Mouse (Mus musculus): Measurements from ENCODE around the gene Gm17349. TPM values are rescaled to one million over a fixed set of nuclear protein-coding genes. Genes with fewer than 3 reads are reported as not detected.
A peak's percentile ranks its signal among the peaks of the same experiment; 100 is the strongest.

The Gm17349 gene
- polyA plus RNA-seq, 1 experiment, result not detected

DNA sequence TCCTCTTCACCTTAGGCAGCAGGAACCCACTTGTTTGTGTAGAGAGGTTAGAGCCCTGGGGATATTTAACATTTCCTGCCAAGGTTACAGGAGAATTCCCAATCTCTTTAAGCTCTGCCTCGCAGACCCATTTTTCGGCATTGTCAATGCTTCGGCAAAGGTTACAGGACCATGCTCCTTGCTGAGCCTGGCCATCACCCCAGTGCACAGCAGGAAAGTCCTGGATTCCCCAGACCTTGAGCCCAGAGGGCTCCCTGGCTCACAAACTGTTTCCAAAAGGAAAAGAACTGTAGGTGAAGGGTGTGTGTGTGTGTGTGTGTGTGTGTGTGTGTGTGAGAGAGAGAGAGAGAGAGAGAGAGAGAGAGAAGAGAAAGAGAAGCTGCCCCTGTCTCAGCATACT is 30.4 kb downstream of the Gm17349 start:
- Histone ChIP-seq H3K4me1 (ENCODE audit: control insufficient read depth, insufficient read depth, low read length) (peaks cover 10% of the 10 kb centered on the region), H3K4me3 (ENCODE audit: control insufficient read depth, low read depth, low read length) (no peak overlapping the region), H3K27ac (ENCODE audit: control insufficient read depth, insufficient read depth, low read depth, low read length) (no peak overlapping the region), H3K27me3 (ENCODE audit: control insufficient read depth, insufficient read depth, low read length) (no peaks in the 10 kb centered on the region), H3K36me3 (ENCODE audit: control insufficient read depth, insufficient read depth, low read length) (no peaks in the 10 kb centered on the region)
- TF ChIP-seq POLR2A (IDR thresholded peaks at IDR 0.05; ENCODE audit: control insufficient read depth, low read depth, low read length), result no peak
- TF ChIP-seq CTCF (IDR thresholded peaks at IDR 0.05; ENCODE audit: control insufficient read depth, insufficient read depth, insufficient replicate concordance, low read depth, low read length), result no peak

GRCm38 (mm10) chr15:99671783-99672182 is 33.5 kb downstream of the Gm17349 start:
- H3K4me1 ChIP-seq (ENCODE audit: control insufficient read depth, insufficient read depth, low read length), result peaks cover 10% of the 10 kb centered on the region
- TF ChIP-seq POLR2A (IDR thresholded peaks at IDR 0.05; ENCODE audit: control insufficient read depth, low read depth, low read length) (no peak), CTCF (IDR thresholded peaks at IDR 0.05; ENCODE audit: control insufficient read depth, insufficient read depth, insufficient replicate concordance, low read depth, low read length) (no peak)
- H3K4me3 ChIP-seq (ENCODE audit: control insufficient read depth, low read depth, low read length), result no peak overlapping the region
- H3K36me3 ChIP-seq (ENCODE audit: control insufficient read depth, insufficient read depth, low read length), result no peaks in the 10 kb centered on the region
- H3K27ac ChIP-seq (ENCODE audit: control insufficient read depth, insufficient read depth, low read depth, low read length), result no peak overlapping the region
- H3K27me3 ChIP-seq (ENCODE audit: control insufficient read depth, insufficient read depth, low read length), result no peaks in the 10 kb centered on the region

DNA sequence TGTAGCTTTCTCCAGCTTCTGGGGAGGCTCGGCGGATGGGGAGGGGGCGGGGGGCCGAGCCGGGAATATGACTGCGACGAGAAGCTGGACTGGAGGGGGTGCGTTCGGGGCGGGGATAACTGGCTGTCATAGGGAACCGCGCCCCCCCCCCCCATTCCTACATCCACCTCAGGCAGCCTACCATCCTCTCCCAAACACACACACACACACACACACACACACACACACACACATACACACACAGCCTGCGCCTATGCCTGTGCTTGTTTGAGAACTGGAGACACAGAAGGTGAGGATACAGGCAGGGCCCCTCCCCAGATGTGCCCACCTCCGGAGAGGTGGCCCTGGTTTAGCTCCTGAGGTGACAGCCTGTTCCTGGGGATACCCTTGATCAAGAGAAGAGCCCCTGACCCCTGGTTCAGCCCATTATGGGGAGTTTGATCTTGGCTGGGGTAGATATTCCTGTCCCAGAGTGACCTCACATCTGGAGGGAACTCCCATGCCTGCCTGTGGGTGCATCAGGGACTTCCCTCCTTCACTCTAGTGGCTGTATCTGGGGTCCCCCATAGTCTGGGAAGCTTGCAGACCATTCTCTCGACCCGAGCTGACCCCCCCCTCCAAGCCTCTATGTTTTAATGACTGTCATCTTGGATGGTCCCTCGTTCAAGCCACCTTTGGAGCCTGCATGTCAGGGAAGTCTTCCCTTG is 34.2 kb downstream of the Gm17349 start:
- no peaks in the 10 kb centered on the region for H3K27me3 ChIP-seq (ENCODE audit: control insufficient read depth, insufficient read depth, low read length)
- H3K27ac ChIP-seq (ENCODE audit: control insufficient read depth, insufficient read depth, low read depth, low read length), result no peak overlapping the region
- peaks cover 10% of the 10 kb centered on the region for H3K4me1 ChIP-seq (ENCODE audit: control insufficient read depth, insufficient read depth, low read length)
- TF ChIP-seq POLR2A (IDR thresholded peaks at IDR 0.05; ENCODE audit: control insufficient read depth, low read depth, low read length) (no peak), CTCF (IDR thresholded peaks at IDR 0.05; ENCODE audit: control insufficient read depth, insufficient read depth, insufficient replicate concordance, low read depth, low read length) (no peak)
- no peak overlapping the region; the same call in 1 of the 2 replicates for H3K4me3 ChIP-seq (ENCODE audit: control insufficient read depth, low read depth, low read length)
- H3K36me3 ChIP-seq (ENCODE audit: control insufficient read depth, insufficient read depth, low read length), result no peaks in the 10 kb centered on the region

- no peaks in the 10 kb centered on the region for H3K36me3 ChIP-seq (ENCODE audit: control insufficient read depth, insufficient read depth, low read length)
- no peak within 1 kb of the TSS for H3K27ac ChIP-seq (ENCODE audit: control insufficient read depth, insufficient read depth, low read depth, low read length)
- H3K4me1 ChIP-seq (ENCODE audit: control insufficient read depth, insufficient read depth, low read length), result peaks cover 10% of the 10 kb centered on the region
- TF ChIP-seq CTCF (IDR thresholded peaks at IDR 0.05; ENCODE audit: control insufficient read depth, insufficient read depth, insufficient replicate concordance, low read depth, low read length), result no peak
- no peaks in the 10 kb centered on the region for H3K27me3 ChIP-seq (ENCODE audit: control insufficient read depth, insufficient read depth, low read length)
- H3K4me3 ChIP-seq (ENCODE audit: control insufficient read depth, low read depth, low read length), result peak within 1 kb of the TSS; percentile 30
These were observed 35.0 kb downstream of the Gm17349 start, which contains the start of gene Asic1 for GRCm38 (mm10) chr15:99670154-99670821. Asic1 (plus strand) TSS chr15:99670368.

DNA sequence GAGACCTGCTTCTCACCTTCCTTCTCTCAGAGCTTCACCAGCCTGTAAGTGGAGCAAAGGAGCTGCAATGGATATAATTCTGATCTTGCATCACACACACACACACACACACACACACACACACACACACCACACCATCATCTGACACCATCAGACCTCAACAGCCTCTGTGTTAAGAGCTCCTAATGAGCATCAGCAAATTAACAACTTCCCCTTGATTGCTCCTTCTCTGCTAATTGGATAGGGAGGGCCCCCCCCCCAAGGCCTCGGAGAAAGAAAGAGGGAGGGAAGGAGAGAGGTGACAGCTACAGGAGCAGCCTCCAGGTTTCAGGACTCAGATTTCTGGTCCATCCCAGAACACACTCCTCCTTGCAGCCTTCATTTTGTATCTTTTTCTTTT is 35.9 kb downstream of the Gm17349 start:
- H3K27me3 ChIP-seq (ENCODE audit: control insufficient read depth, insufficient read depth, low read length), result no peaks in the 10 kb centered on the region

GRCm38 (mm10) chr15:99668881-99669280 is 36.4 kb downstream of the Gm17349 start:
- Histone ChIP-seq H3K4me3 (ENCODE audit: control insufficient read depth, low read depth, low read length) (no peak overlapping the region), H3K27ac (ENCODE audit: control insufficient read depth, insufficient read depth, low read depth, low read length) (no peak overlapping the region), H3K27me3 (ENCODE audit: control insufficient read depth, insufficient read depth, low read length) (no peaks in the 10 kb centered on the region), H3K4me1 (ENCODE audit: control insufficient read depth, insufficient read depth, low read length) (peaks cover 20% of the 10 kb centered on the region), H3K36me3 (ENCODE audit: control insufficient read depth, insufficient read depth, low read length) (no peaks in the 10 kb centered on the region)
- TF ChIP-seq CTCF (IDR thresholded peaks at IDR 0.05; ENCODE audit: control insufficient read depth, insufficient read depth, insufficient replicate concordance, low read depth, low read length), result peak; percentile 87
- no peak for TF ChIP-seq POLR2A (IDR thresholded peaks at IDR 0.05; ENCODE audit: control insufficient read depth, low read depth, low read length)

More for the DNA sequence above, 35.9 kb downstream of the Gm17349 start:
- TF ChIP-seq POLR2A (IDR thresholded peaks at IDR 0.05; ENCODE audit: control insufficient read depth, low read depth, low read length) (no peak), CTCF (IDR thresholded peaks at IDR 0.05; ENCODE audit: control insufficient read depth, insufficient read depth, insufficient replicate concordance, low read depth, low read length) (no peak)
- H3K4me1 ChIP-seq (ENCODE audit: control insufficient read depth, insufficient read depth, low read length), result peaks cover 16% of the 10 kb centered on the region
- H3K4me3 ChIP-seq (ENCODE audit: control insufficient read depth, low read depth, low read length), result no peak overlapping the region
- no peak overlapping the region for H3K27ac ChIP-seq (ENCODE audit: control insufficient read depth, insufficient read depth, low read depth, low read length)
- no peaks in the 10 kb centered on the region for H3K36me3 ChIP-seq (ENCODE audit: control insufficient read depth, insufficient read depth, low read length)

- Histone ChIP-seq H3K27me3 (ENCODE audit: control insufficient read depth, insufficient read depth, low read length) (no peaks in the 10 kb centered on the region), H3K4me3 (ENCODE audit: control insufficient read depth, low read depth, low read length) (no peak overlapping the region), H3K27ac (ENCODE audit: control insufficient read depth, insufficient read depth, low read depth, low read length) (no peak overlapping the region), H3K4me1 (ENCODE audit: control insufficient read depth, insufficient read depth, low read length) (peaks cover 21% of the 10 kb centered on the region), H3K36me3 (ENCODE audit: control insufficient read depth, insufficient read depth, low read length) (no peaks in the 10 kb centered on the region)
- TF ChIP-seq POLR2A (IDR thresholded peaks at IDR 0.05; ENCODE audit: control insufficient read depth, low read depth, low read length) (no peak), CTCF (IDR thresholded peaks at IDR 0.05; ENCODE audit: control insufficient read depth, insufficient read depth, insufficient replicate concordance, low read depth, low read length) (no peak)
These were observed 37.7 kb downstream of the Gm17349 start for GRCm38 (mm10) chr15:99667544-99667943.

Data from testis, adult 2 months (tissue).